Mouse (Mus musculus) limb, embryonic 11.5 days (tissue): ENCODE measurements around the gene Hoxb9. TPM values are rescaled to one million over a fixed set of nuclear protein-coding genes. Genes with fewer than 3 reads are reported as not detected.

Experiments used
- ATAC-seq: fragments of 200-750 bp; cut with Nextera tagmentation; 2 replicates; pipeline ENCODE4 v1.8.0; 2017; ENCODE audit warnings: low read depth; ENCODE audit not compliant: insufficient number of reproducible peaks, low FRiP score, low TSS enrichment
- DNase-seq: peaks from one replicate; pipeline ENCODE4 v3.0.0-alpha.2; 2015; ENCODE audit warnings: low spot score
- H3K27ac ChIP-seq: fragments of 300-500 bp; sonication (generic); replicated peaks from 2 replicates; pipeline ENCODE4 v1.5.1; 2014; ENCODE audit warnings: low read depth, mild to moderate bottlenecking, low read length
- H3K27me3 ChIP-seq: fragments of 300-500 bp; sonication (generic); 2 replicates; pipeline ENCODE4 v1.6.1; 2014; ENCODE audit warnings: mild to moderate bottlenecking, low read length, mixed read lengths; ENCODE audit not compliant: control insufficient read depth, insufficient read depth
- H3K36me3 ChIP-seq: fragments of 300-500 bp; sonication (generic); 2 replicates; pipeline ENCODE4 v1.6.1; 2014; ENCODE audit warnings: mild to moderate bottlenecking, low read length, moderate library complexity, mixed read lengths; ENCODE audit not compliant: control insufficient read depth, insufficient read depth
- H3K4me1 ChIP-seq: fragments of 300-500 bp; sonication (generic); 2 replicates; pipeline ENCODE4 v1.6.1; 2014; ENCODE audit warnings: low read length, mixed read lengths; ENCODE audit not compliant: control insufficient read depth, insufficient read depth
- H3K4me2 ChIP-seq: fragments of 300-500 bp; sonication (generic); 2 replicates; pipeline ENCODE4 v1.6.1; 2014; ENCODE audit warnings: low read depth, mild to moderate bottlenecking, moderate library complexity; ENCODE audit not compliant: severe bottlenecking
- H3K4me3 ChIP-seq: fragments of 300-500 bp; sonication (generic); 2 replicates; pipeline ENCODE4 v1.5.1; 2014; ENCODE audit warnings: low read depth, low read length
- H3K9ac ChIP-seq: fragments of 300-500 bp; sonication (generic); 2 replicates; pipeline ENCODE4 v1.6.1; 2014; ENCODE audit warnings: mild to moderate bottlenecking, low read length
- H3K9me3 ChIP-seq: fragments of 300-500 bp; sonication (generic); 2 replicates; pipeline ENCODE4 v1.6.1; 2016; ENCODE audit warnings: low read length; ENCODE audit not compliant: control insufficient read depth
- WGBS: fragments of 180-500 bp; shearing (Covaris S2); extraction: QIAGEN DNeasy Blood & Tissue Kit; methylation state at CpG from one replicate; pipeline ENCODE4 v1.1.7; 2014; 5-methylcytosine and 5-hydroxymethylcytosine counted together
- polyA plus RNA-seq: library from polyadenylated mRNA; unstranded; fragments of >200 nt; fragmentation: Nextera tagmentation; extraction: Ambion mirVana; gene quantifications from 2 replicates; pipeline ENCODE4 v1.2.1, GENCODE M21; 2014

Hoxb9 gene
- polyA plus RNA-seq, 1 experiment from 2014 or later, result 1.8 TPM

DNA sequence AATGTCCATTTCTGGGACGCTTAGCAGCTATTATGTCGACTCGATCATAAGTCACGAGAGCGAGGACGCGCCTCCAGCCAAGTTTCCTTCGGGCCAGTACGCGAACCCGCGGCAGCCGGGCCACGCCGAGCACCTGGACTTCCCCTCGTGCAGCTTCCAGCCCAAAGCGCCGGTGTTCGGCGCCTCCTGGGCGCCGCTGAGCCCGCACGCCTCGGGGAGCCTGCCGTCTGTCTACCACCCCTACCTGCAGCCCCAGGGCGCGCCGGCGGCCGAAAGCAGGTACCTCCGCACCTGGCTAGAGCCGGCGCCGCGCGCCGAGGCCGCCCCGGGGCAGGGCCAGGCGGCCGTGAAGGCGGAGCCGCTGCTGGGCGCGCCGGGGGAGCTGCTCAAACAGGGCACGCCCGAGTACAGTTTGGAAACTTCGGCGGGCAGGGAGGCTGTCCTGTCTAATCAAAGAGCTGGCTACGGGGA, 319 bp downstream of the Hoxb9 start:
- peaks cover 95% of the 10 kb centered on the region for H3K27me3 ChIP-seq
- peak overlapping the region; percentile 22 for H3K4me3 ChIP-seq
- ATAC-seq, result no peak
- peak overlapping the region; percentile 41 for H3K4me2 ChIP-seq
- H3K9me3 ChIP-seq, result no peaks in the 10 kb centered on the region
- 0% methylated on average over 52 of the region's 52 CpGs for WGBS
- peaks cover 21% of the 10 kb centered on the region for H3K4me1 ChIP-seq
- no peak for DNase-seq
- no peak overlapping the region for H3K27ac ChIP-seq
- H3K36me3 ChIP-seq, result no peaks in the 10 kb centered on the region
- H3K9ac ChIP-seq, result 0 out of 2 replicates have a peak overlapping the region, but pooled peaks have one; percentile 22

DNA sequence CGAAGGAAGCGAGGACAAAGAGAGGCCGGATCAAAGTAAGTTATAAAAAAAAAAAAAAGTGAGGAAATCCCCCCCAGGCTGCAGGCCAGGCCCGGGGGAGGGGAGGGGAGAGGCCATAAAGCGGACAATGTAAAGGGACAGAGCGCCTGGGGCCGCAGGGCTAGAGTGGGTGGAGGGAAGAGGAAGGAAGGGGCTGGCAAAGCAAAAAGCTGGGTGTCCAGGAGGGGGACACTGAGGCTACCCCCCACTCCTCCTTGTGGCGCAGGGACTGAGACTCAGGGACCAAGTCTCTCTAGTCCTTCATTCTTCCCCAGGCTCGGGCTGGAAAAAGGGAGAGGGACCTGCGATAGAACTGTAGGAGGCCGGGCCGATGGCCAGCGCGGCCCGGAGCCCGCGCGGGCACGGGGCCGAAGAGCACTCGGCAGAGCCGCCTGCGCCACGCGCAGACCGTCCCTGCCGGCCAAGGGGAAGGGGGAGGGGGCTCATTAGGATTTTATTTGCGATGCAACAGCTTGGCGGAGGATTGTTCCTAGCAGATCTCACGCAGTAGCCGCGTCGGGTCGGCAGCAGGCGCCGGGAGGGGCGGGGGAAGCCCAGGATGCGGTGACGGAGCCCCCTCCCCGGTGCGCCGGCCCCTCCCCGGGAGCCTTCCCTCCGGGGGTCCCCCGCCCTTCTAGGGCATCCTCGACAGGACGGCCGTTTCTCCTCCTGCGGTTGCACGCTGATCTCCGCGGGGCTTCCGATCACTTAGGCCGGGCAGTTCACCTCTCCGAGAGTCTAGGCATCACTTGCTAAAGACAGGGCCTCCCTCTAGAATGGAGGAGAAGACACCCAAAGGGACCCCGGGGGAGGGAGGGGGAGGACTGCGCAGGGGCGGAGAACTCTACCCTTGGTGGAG, 1.0 kb downstream of the Hoxb9 start:
- ATAC-seq (no peak), DNase-seq (peak; percentile 70)
- Histone ChIP-seq H3K27ac (no peak overlapping the region; the same call in 1 of the 2 replicates), H3K9ac (no peak overlapping the region), H3K4me2 (peak overlapping the region; percentile 41), H3K9me3 (no peaks in the 10 kb centered on the region), H3K4me3 (peak overlapping the region; percentile 22), H3K4me1 (peaks cover 21% of the 10 kb centered on the region), H3K36me3 (no peaks in the 10 kb centered on the region), H3K27me3 (peaks cover 93% of the 10 kb centered on the region)
- WGBS, result under 1% methylated on average over 58 of the region's 58 CpGs

DNA sequence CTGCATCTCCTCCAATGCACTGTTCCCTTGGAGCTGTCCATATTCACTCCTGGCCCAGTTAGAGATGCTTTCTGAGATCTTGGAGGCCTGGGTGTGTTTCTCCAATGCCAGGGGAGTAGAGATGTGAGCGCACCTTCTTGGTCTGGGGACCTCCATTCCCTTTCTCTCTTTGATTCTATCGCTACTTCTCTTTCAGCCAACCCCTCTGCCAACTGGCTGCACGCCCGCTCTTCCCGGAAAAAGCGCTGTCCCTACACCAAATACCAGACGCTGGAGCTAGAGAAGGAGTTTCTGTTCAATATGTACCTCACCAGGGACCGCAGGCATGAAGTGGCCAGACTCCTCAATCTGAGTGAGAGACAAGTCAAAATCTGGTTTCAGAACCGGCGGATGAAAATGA, 3.2 kb downstream of the Hoxb9 start:
- ATAC-seq (no peak), DNase-seq (no peak)
- Histone ChIP-seq H3K4me3 (no peak overlapping the region), H3K9me3 (no peaks in the 10 kb centered on the region), H3K27me3 (peaks cover 95% of the 10 kb centered on the region), H3K4me1 (peaks cover 21% of the 10 kb centered on the region), H3K4me2 (no peak overlapping the region), H3K9ac (no peak overlapping the region), H3K36me3 (no peaks in the 10 kb centered on the region), H3K27ac (no peak overlapping the region)
- WGBS, result 16% methylated on average over 10 of the region's 10 CpGs

DNA sequence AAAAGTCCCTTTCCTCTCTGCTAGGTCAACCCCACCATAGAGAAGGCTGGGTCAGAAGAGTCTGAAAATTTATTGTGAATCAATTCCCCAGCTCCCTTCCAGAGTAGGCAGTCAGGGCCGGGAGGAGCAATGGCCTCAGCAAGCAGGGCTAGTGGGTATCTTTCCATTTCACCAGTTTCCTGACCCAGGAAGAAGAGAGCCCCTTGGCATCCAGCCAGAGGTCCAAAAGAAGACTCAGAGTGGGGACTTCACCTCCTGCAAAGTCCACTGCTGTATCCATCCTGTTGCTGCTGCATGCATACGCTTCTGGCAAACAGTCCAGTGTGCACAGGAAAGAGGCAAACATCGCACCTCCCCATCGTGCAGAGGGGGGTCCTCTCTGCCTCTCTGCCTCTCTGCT, 4.6 kb downstream of the Hoxb9 start:
- H3K4me1 ChIP-seq, result peaks cover 12% of the 10 kb centered on the region
- ATAC-seq (no peak), DNase-seq (no peak)
- H3K9me3 ChIP-seq, result no peaks in the 10 kb centered on the region
- H3K27me3 ChIP-seq, result peaks cover 95% of the 10 kb centered on the region
- no peak overlapping the region for H3K9ac ChIP-seq
- WGBS, result 13% methylated on average over 4 of the region's 4 CpGs
- no peak overlapping the region for H3K4me2 ChIP-seq
- H3K36me3 ChIP-seq, result no peaks in the 10 kb centered on the region
- H3K27ac ChIP-seq, result no peak overlapping the region
- H3K4me3 ChIP-seq, result no peak overlapping the region

DNA sequence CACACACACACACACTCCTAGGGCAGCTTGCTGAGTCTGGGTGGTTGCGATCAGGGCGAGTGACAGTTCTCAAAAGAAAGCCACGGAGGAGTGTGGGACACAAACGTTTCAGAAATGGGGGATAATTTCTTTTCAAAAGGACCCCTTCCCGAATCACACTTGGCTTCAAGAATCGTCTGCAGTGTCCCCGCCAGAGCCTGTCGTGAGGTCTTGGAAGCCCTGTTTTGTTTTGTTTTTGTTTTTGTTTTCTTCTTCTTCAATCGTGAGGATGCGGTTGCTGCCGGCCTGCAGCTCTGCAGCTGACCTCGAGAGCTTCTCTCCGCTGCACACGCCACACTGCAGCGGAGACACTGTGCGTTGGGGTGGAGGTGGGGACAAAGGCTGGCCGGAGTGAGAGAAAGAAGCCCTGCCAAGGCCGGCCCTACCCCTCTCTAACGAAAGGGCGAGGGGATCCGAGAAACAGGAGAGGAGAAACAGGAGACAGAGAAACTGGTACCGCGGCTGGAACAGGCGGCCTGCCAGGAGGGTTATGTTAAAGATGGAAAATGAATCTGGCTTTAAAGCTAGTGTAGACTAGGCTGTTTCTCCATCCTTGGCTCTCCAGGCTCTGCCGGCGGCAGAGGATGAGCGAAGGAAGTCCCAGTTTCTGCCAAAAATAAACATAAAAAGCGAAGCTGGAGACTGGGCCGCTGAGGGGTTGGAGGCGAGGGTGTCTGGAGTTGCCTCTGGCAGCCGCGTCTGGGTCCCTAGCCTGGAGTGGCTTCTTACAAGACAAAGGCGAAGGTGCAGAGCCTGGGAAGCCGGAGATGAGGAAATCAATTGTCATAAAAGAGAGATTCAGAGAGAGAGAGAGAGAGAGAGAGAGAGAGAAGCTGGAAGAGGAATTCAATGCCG, 6.1 kb downstream of the Hoxb9 start:
- no peak overlapping the region for H3K9ac ChIP-seq
- H3K4me1 ChIP-seq, result peaks cover 5% of the 10 kb centered on the region; the same call in 1 of the 2 replicates
- no peak overlapping the region for H3K27ac ChIP-seq
- no peaks in the 10 kb centered on the region for H3K9me3 ChIP-seq
- H3K27me3 ChIP-seq, result peaks cover 89% of the 10 kb centered on the region
- no peak overlapping the region for H3K4me3 ChIP-seq
- WGBS, result under 1% methylated on average over 35 of the region's 35 CpGs
- DNase-seq (no peak), ATAC-seq (no peak)
- H3K36me3 ChIP-seq, result no peaks in the 10 kb centered on the region
- peak overlapping the region; percentile 19 for H3K4me2 ChIP-seq

DNA sequence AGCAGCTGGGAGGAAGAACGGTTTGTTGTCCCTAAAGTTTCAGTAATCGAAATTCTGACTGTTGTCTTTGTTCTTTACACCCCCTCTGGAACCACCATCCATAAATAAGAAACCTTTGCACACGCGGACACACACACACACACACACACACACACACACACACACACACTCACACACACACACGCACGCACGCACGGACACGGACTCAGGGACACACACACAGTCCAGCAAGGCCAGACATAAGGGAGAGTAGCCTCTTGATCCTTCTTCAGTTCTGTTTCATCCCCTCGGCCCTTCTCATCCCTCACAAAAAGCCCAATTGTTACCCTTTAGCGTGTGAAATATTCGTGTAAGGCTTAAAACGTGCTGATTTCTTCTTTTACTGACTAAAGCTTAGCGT, 7.1 kb downstream of the Hoxb9 start:
- Histone ChIP-seq H3K27ac (no peak overlapping the region), H3K9me3 (no peaks in the 10 kb centered on the region), H3K4me2 (no peak overlapping the region), H3K36me3 (no peaks in the 10 kb centered on the region), H3K4me3 (no peak overlapping the region), H3K4me1 (peaks cover 8% of the 10 kb centered on the region; the same call in 1 of the 2 replicates), H3K9ac (no peak overlapping the region), H3K27me3 (peaks cover 88% of the 10 kb centered on the region)
- 7% methylated on average over 14 of the region's 14 CpGs for WGBS
- DNase-seq (no peak), ATAC-seq (no peak)

DNA sequence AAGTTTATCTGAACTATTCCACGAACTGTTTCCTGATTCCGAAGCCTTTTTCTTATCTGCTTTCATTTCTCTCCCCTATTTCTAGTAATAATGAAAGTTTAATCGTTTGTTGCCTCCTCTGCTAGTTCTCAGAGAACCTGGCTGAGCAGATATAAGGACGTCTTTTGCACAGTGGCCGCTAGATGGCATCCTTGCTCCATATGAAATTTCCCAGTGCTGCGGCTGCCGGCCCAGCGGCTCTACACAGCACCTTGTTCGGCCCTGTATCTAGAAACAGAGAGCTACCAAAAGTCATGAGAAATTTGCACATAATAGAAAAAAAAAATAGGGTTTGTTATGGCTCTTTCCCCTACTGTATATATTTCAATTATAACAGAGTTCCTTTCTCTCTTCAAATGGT, 7.5 kb downstream of the Hoxb9 start:
- no peak for ATAC-seq
- Histone ChIP-seq H3K27ac (no peak overlapping the region), H3K4me2 (no peak overlapping the region), H3K9ac (no peak overlapping the region), H3K4me3 (no peak overlapping the region), H3K4me1 (peaks cover 8% of the 10 kb centered on the region; the same call in 1 of the 2 replicates), H3K9me3 (no peaks in the 10 kb centered on the region), H3K27me3 (peaks cover 87% of the 10 kb centered on the region), H3K36me3 (no peaks in the 10 kb centered on the region)
- under 1% methylated on average over 9 of the region's 9 CpGs for WGBS
- peak; percentile 96 for DNase-seq
